Mouse (Mus musculus): ENCODE measurements around the gene Abcd3.
"Not testable (repeated sequence)": the region's sequence is repeated elsewhere in the genome, so short reads cannot be mapped to it uniquely, and the experiment has no call there.

The Abcd3 gene

GRCm38 (mm10) chr3:121818736-121819396 is 3.8 kb upstream of the Abcd3 start:
- no peak for DNase-seq (ENCODE audit: low spot score in 2 of 2)

DNA sequence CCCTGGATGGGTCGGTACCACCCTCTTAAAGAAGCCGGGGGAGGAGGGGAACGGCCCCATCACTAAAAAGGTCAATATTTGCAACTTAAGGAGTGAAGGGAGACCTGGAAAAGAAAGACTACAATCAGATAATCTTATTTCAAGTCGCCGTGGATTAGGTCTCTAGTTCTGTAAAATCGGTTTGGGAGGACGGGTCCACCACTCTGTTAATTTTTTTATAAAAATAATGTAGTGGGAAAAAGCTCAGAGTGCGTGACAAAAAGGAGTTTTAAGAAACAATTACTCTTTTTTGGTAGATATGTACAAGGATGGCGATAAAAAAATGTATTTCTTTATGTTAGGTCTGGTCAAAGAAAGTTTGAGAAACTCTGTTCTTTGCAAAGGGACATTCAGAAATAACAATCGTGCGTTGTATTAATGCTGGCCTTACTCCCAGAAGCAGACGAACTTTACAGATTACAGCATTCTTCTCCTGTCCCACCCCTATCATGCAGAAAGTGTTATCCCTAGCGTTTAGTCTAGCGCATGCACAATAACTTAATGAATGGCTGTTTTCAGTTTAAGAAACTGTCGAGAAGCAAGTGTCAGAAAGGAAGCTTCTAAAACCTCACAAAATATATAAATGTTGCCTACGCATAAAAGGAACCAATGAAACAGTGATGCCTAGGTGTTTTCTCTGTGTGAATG is 590 bp upstream of the Abcd3 start:
- DNase-seq (ENCODE audit: low spot score in 2 of 2) = no peak

- DNase-seq (ENCODE audit: low spot score in 2 of 2) = no peak
These were observed 663 bp downstream of the Abcd3 start for GRCm38 (mm10) chr3:121814413-121814864.

DNA sequence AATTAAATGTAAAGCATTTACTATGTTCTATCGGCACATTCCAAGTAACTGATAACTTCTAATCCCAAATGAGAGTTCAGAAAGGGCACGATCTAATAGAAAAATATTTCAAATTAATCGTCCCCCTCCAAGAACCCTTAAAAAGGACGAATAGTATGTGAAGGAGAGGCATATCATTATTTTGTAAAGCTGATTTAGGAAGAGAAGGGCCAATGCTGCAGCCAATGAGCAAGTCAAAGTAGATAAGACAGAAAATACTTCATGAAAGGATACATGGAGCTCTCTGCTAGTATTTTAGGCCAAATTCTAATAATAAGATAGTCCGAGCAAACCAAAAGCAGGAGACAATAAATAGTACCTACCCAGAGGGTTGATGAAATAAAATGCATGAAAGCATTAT is 1.3 kb downstream of the Abcd3 start:
- no peak for DNase-seq (ENCODE audit: low spot score in 2 of 2)

DNA sequence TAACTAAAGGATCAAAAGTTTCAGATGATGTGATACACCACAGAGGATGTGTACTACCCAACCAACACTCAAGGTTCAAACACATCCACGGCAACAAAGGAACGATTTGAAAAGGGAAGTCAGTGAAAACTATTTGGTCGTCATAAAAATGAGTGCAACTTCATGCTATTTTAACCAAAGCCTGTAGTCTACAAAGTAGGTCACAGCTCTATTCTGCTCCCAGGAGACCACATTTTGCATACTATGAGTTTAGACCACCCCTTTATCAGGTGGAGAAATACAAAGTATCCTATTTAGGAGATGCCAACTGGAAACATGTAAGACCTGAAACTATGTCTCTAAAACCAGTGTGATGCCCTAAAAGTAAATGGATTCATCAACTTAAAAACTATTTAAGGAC is 6.9 kb downstream of the Abcd3 start:
- no peak for DNase-seq (ENCODE audit: low spot score in 2 of 2)

- no peak for DNase-seq (ENCODE audit: low spot score in 2 of 2)
These were observed 20.9 kb downstream of the Abcd3 start for GRCm38 (mm10) chr3:121794214-121794613.

GRCm38 (mm10) chr3:121792246-121792645 is 22.9 kb downstream of the Abcd3 start:
- DNase-seq (ENCODE audit: low spot score in 2 of 2) = no peak

GRCm38 (mm10) chr3:121790442-121790841 is 24.7 kb downstream of the Abcd3 start:
- DNase-seq (ENCODE audit: low spot score in 2 of 2) = no peak

- no peak for DNase-seq (ENCODE audit: low spot score in 2 of 2)
These were observed 25.3 kb downstream of the Abcd3 start for GRCm38 (mm10) chr3:121789790-121790189.

DNA sequence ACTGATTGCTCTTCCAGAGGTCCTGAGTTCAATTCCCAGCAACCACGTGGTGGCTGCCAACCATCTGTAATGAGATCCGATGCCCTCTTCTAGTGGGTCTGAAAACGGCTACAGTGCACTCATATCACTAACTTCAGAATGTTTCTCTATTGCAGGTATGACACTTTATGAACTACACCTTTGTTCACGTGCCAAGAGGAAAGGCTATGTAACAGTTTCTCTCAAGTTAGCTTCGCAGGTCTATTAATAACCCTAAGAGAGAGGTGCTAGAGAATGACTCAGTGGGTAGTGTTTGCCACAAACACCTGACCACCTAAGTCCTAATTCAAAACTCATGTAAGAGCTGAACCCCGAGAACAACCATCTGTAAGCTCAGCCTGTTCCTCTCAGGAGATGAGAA is 32.1 kb downstream of the Abcd3 start:
- DNase-seq (ENCODE audit: low spot score in 2 of 2) = no peak

GRCm38 (mm10) chr3:121777943-121778342 is 37.2 kb downstream of the Abcd3 start:
- DNase-seq (ENCODE audit: low spot score in 2 of 2) = peak; percentile 75 to 88

GRCm38 (mm10) chr3:121773336-121773735 is 41.8 kb downstream of the Abcd3 start:
- not testable (repeated sequence) for DNase-seq (ENCODE audit: low spot score in 2 of 2)

GRCm38 (mm10) chr3:121768770-121769169 is 46.3 kb downstream of the Abcd3 start:
- DNase-seq (ENCODE audit: low spot score in 2 of 2) = no peak

DNA sequence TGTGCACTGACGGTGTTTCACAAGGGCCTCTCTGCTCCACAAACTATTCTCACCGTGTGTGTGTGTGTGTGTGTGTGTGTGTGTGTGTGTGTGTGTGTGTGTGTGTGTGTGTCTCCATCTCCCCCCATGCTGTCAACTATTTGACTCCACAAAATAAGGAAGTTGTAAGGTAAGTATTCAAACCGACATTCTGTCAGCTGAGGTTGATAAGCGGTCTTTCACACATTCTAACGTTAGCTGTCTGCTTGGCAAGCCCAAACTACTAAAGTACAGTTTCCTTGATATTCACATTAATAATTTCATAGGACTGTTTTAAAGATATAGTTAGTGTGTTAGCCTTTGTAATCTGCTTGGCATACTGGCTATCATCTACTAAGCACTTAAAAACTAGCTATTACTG is 48.3 kb downstream of the Abcd3 start:
- no peak for DNase-seq (ENCODE audit: low spot score in 2 of 2)

DNA sequence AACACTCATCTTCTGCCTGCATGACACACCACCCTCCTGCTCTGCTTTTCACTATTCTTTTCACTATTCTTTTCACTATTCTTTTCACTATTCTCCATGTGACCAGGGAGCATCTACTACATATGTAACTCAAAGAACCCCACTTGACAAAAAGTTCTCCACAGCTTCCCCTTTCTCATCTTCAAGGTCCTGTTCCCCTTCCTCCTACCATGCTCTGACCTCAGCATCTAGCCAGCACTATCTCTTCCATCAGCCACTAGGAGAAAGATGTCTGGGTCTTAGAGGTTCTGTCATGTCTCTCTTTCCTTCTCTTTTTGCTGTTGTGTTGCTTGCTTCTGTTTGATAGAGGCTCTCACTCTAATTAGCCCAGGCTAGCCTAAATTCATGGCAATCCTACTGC is 49.1 kb downstream of the Abcd3 start:
- DNase-seq (ENCODE audit: low spot score in 2 of 2) = no peak

DNA sequence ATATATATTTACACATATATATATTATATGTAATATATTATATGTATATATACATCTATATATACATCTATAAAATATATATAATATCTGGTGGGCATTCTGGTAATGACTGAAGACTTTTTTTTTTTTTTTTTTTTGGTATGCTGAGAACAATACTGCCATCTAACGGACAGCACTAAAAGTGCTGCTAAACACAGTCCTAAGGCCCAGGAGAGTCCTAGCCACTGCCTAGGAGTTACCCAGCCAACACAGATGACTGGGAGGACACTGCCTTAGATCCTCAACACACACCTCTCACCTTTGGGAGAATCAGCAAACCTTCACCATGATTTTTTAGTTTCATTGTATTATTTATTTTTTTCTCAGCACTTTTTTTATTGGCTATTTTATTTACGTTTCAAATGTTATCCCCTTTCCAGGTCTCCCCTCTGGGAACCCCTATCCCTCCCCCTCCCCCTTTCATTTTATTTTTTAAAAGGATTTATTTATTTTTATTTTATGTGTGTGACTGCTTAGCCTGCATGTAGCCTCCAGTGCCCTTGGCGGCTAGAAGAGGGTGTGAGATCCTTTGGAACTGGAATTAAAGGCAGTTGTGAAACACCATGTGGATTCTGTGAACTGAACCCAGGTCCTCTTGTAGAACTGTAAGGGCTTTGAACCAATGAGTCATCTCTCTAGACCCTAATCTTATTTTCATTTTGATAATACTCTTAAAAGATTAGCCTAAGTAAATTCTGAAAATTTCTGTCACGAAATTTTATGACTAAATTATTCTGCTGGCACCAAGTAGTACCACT is 52.8 kb downstream of the Abcd3 start:
- no peak for DNase-seq (ENCODE audit: low spot score in 2 of 2)

DNA sequence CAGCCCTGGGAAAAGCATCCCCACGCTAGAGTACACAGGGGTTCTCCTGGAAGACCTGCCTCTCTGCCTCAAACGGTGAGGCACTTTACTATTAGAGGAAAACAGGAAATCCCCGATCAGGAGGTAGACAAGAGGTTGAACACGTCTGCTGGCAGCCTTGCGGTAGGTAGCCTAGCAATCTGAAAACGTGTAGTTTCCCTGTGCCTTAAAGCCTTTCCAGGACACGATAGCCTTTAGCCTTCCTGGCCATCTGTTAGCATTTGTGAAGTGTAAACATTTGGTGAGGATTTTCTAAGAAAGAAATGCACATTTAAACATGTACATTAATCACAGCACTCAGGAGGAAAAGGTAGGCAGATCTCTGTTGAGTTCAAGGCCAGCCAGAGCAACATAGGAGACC is 56.7 kb downstream of the Abcd3 start:
- no peak for DNase-seq (ENCODE audit: low spot score in 2 of 2)

DNA sequence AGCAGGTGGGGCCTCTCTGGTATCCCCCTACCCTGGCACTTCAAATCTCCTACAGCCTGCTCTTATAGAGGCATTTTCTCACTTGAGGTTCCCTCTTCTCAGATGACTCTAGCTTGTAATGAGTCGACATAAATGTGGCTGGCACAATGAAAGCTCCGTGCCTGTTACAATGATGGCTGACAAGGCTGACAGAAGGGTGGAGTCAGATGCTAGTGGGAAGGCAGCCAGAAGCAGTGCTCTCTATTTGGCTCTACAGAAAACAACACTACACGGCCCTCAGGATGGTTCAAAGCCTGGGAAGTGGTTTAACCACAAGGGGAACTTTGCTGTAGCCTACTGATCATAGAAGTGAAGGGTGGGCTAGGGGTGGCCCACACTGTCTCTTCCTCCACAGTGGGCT is 60.0 kb downstream of the Abcd3 start:
- no peak for DNase-seq (ENCODE audit: low spot score in 2 of 2)

DNA sequence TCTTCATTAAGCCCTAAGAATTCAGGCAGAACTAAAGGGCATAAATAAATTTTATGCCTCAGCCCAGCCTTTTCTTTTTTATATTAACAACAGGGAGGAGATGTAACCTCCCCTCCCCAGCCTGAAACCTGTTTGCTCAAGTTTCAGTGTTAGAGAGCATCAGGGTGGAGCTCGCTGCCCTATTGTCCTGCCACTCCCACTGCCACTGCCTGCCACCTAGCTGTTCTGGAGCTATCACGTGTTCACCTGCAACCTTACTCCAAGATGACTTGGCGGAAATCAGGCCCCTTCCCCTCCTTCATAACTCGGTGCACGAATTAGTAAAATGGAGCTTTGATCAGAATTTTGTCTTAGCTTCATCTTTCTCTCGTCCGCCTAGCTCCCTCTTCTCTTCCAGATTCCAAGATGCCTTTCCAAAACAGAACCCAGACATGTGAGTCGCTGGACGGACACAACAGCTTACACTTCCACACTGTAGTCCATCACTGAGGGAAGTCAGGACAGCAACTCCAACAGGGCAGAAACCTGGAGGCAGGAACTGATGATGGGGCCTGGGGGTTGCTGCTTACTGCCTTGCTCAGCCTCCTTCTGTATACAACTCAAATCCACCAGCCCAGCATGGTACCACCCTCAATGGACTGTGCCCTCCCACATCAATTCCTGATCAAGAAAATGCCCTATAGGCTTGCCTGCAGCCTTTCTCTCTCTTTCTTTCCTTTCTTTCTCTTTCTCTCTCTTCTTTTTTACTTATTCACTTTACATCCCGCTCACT is 60.6 kb downstream of the Abcd3 start:
- not testable (repeated sequence) for DNase-seq (ENCODE audit: low spot score in 2 of 2)

- not testable (repeated sequence) for DNase-seq (ENCODE audit: low spot score in 2 of 2)
These were observed 73.8 kb downstream of the Abcd3 start for GRCm38 (mm10) chr3:121741186-121741848.

DNA sequence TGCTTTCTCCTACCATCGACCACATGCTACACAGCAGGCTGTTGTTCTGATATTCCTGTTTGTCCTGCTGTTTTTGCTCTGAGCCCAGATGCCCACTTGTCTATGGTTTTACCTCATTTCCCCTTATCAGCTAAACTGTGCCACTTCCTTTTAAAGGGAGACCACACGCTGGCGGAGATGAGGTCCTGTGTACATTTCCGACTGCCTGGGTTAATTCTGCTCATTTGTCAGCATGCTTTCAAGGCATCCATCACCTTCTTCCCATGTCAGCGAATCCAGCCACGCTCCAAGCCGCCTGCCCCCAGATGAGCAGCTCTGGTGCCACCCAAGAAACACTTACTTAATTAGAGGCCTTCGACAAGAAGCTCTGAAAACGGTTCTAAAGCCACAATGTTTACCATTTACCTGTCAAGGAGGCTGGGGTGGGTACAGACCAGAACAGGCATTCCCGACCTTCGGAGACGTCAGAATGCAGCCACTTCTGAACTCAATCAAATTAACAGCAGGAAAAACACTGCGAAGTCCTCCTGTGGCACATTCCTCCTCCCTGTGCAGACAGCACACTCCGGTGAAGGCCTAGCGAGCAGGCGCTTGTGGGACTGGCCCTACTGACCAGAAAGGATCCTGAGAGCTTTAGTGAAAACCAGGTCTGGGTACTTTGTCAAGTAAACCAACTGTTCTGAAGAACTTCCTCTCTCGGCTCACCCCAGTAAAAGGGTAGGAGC is 75.5 kb downstream of the Abcd3 start:
- DNase-seq (ENCODE audit: low spot score in 2 of 2) = no peak
